Mouse (Mus musculus): ENCODE measurements around the gene Pmfbp1. TPM values are rescaled to one million over a fixed set of nuclear protein-coding genes. Genes with fewer than 3 reads are reported as not detected.

The Pmfbp1 gene
- polyA plus RNA-seq, 1 experiment: not detected

- TF ChIP-seq POLR2A (IDR thresholded peaks at IDR 0.05; ENCODE audit: low read depth, low read length) (no peak), CTCF (IDR thresholded peaks at IDR 0.05; ENCODE audit: extremely low read depth, insufficient read depth, insufficient read length, insufficient replicate concordance) (no peak)
- H3K27ac ChIP-seq (ENCODE audit: insufficient read depth, low read length): no peak overlapping the region
- no peaks in the 10 kb centered on the region for H3K27me3 ChIP-seq (ENCODE audit: control insufficient read depth, insufficient read depth, low read length)
- WGBS: 55% methylated on average over 2 of the region's 2 CpGs
- H3K36me3 ChIP-seq (ENCODE audit: control insufficient read depth, insufficient read depth, low read length): no peaks in the 10 kb centered on the region
- H3K4me1 ChIP-seq (ENCODE audit: control insufficient read depth, insufficient read depth, insufficient read length): no peaks in the 10 kb centered on the region
- no peak for DNase-seq (ENCODE audit: low read depth in 1 of 2, low spot score in 2 of 2)
- no peak overlapping the region for H3K4me3 ChIP-seq (ENCODE audit: extremely low read depth, insufficient read depth, insufficient read length)
Observed at GRCm38 (mm10) chr8:109494601-109495000, 774 bp downstream of the Pmfbp1 start.

GRCm38 (mm10) chr8:109497431-109497830 is 3.6 kb downstream of the Pmfbp1 start:
- no peaks in the 10 kb centered on the region for H3K4me1 ChIP-seq (ENCODE audit: control insufficient read depth, insufficient read depth, insufficient read length)
- DNase-seq (ENCODE audit: low read depth in 1 of 2, low spot score in 2 of 2): no peak
- no peak overlapping the region for H3K27ac ChIP-seq (ENCODE audit: insufficient read depth, low read length)
- H3K4me3 ChIP-seq (ENCODE audit: extremely low read depth, insufficient read depth, insufficient read length): no peak overlapping the region
- 74% methylated on average over 5 of the region's 5 CpGs for WGBS
- H3K36me3 ChIP-seq (ENCODE audit: control insufficient read depth, insufficient read depth, low read length): no peaks in the 10 kb centered on the region
- TF ChIP-seq CTCF (IDR thresholded peaks at IDR 0.05; ENCODE audit: extremely low read depth, insufficient read depth, insufficient read length, insufficient replicate concordance) (no peak), POLR2A (IDR thresholded peaks at IDR 0.05; ENCODE audit: low read depth, low read length) (no peak)
- no peaks in the 10 kb centered on the region for H3K27me3 ChIP-seq (ENCODE audit: control insufficient read depth, insufficient read depth, low read length)

GRCm38 (mm10) chr8:109499009-109499717 is 5.3 kb downstream of the Pmfbp1 start:
- H3K4me3 ChIP-seq (ENCODE audit: extremely low read depth, insufficient read depth, insufficient read length): no peak overlapping the region
- 88% methylated on average over 16 of the region's 16 CpGs for WGBS
- no peaks in the 10 kb centered on the region for H3K27me3 ChIP-seq (ENCODE audit: control insufficient read depth, insufficient read depth, low read length)
- DNase-seq (ENCODE audit: low read depth in 1 of 2, low spot score in 2 of 2): no peak
- no peaks in the 10 kb centered on the region for H3K36me3 ChIP-seq (ENCODE audit: control insufficient read depth, insufficient read depth, low read length)
- no peaks in the 10 kb centered on the region for H3K4me1 ChIP-seq (ENCODE audit: control insufficient read depth, insufficient read depth, insufficient read length)
- TF ChIP-seq POLR2A (IDR thresholded peaks at IDR 0.05; ENCODE audit: low read depth, low read length) (no peak), CTCF (IDR thresholded peaks at IDR 0.05; ENCODE audit: extremely low read depth, insufficient read depth, insufficient read length, insufficient replicate concordance) (no peak)
- H3K27ac ChIP-seq (ENCODE audit: insufficient read depth, low read length): no peak overlapping the region

DNA sequence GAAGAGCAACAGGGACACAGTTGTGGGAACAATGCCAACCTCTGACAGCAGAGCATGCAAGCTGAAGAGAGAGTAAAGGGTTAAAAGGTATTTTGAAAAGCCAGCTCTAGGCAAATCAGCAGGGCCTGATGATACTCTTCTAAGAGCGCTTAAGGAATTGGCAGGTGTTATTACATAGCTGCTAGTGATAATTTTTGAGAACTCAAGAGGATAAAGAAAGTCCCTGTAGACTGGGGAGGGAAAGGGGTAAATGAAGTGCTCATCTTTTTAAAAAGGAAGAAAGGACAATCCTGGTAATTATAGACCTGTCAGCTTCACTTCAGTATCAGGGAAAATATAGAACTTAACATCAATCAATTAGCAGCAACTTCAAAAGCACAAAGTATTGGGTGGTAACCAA is 9.7 kb downstream of the Pmfbp1 start:
- TF ChIP-seq CTCF (IDR thresholded peaks at IDR 0.05; ENCODE audit: extremely low read depth, insufficient read depth, insufficient read length, insufficient replicate concordance) (no peak), POLR2A (IDR thresholded peaks at IDR 0.05; ENCODE audit: low read depth, low read length) (no peak)
- H3K4me1 ChIP-seq (ENCODE audit: control insufficient read depth, insufficient read depth, insufficient read length): no peaks in the 10 kb centered on the region
- no peak overlapping the region for H3K27ac ChIP-seq (ENCODE audit: insufficient read depth, low read length)
- H3K4me3 ChIP-seq (ENCODE audit: extremely low read depth, insufficient read depth, insufficient read length): no peak overlapping the region
- H3K27me3 ChIP-seq (ENCODE audit: control insufficient read depth, insufficient read depth, low read length): no peaks in the 10 kb centered on the region
- WGBS: 80% methylated on average over 1 of the region's 1 CpGs
- DNase-seq (ENCODE audit: low read depth in 1 of 2, low spot score in 2 of 2): no peak
- no peaks in the 10 kb centered on the region for H3K36me3 ChIP-seq (ENCODE audit: control insufficient read depth, insufficient read depth, low read length)

DNA sequence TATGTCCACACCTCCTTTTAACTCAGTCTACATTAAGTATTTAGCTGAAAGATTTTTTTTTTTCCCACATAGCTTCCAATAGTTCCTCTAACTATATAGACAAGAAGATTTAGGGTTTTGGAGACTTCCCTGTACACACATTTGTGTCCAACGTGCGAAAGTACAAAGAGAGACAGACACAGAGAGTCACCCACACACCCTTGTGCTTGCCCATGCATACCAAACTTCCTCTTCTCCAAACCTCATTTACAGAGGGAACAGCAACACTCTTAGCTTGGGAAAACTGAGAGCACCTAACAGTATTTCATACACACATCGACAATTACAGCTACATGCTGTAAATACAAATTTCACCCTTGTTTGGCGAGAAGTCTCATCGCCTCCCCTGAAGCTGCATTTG is 11.7 kb downstream of the Pmfbp1 start:
- DNase-seq (ENCODE audit: low read depth in 1 of 2, low spot score in 2 of 2): no peak
- Histone ChIP-seq H3K27me3 (ENCODE audit: control insufficient read depth, insufficient read depth, low read length) (no peaks in the 10 kb centered on the region), H3K27ac (ENCODE audit: insufficient read depth, low read length) (no peak overlapping the region), H3K4me1 (ENCODE audit: control insufficient read depth, insufficient read depth, insufficient read length) (no peaks in the 10 kb centered on the region), H3K4me3 (ENCODE audit: extremely low read depth, insufficient read depth, insufficient read length) (no peak overlapping the region), H3K36me3 (ENCODE audit: control insufficient read depth, insufficient read depth, low read length) (no peaks in the 10 kb centered on the region)
- 74% methylated on average over 5 of the region's 5 CpGs for WGBS
- no peak for TF ChIP-seq POLR2A (IDR thresholded peaks at IDR 0.05; ENCODE audit: low read depth, low read length)
- TF ChIP-seq CTCF (IDR thresholded peaks at IDR 0.05; ENCODE audit: extremely low read depth, insufficient read depth, insufficient read length, insufficient replicate concordance): no peak

DNA sequence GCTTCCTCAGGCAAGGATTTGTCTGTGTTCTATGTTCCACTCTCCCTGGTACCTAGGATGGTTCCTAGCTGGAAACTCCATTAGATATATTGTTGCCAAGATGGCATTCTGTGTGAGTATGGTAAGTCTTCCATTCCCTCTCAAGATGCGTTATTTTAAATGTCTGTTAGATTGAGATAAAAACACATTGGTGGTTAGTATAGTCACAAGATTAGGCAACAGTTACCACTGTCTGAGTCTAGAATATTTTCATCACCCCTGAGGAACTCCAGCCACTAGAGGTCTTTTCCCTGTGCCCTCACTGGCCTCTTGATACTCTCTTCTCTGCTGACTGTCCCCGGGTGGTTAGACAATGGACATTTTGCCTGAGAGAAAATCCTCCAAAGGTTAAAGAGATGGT is 30.2 kb downstream of the Pmfbp1 start:
- no peak for DNase-seq (ENCODE audit: low read depth in 1 of 2, low spot score in 2 of 2)
- H3K27me3 ChIP-seq (ENCODE audit: control insufficient read depth, insufficient read depth, low read length): no peaks in the 10 kb centered on the region
- no peak overlapping the region for H3K4me3 ChIP-seq (ENCODE audit: extremely low read depth, insufficient read depth, insufficient read length)
- no peaks in the 10 kb centered on the region for H3K4me1 ChIP-seq (ENCODE audit: control insufficient read depth, insufficient read depth, insufficient read length)
- no peaks in the 10 kb centered on the region for H3K36me3 ChIP-seq (ENCODE audit: control insufficient read depth, insufficient read depth, low read length)
- 80% methylated on average over 2 of the region's 2 CpGs for WGBS
- no peak for TF ChIP-seq POLR2A (IDR thresholded peaks at IDR 0.05; ENCODE audit: low read depth, low read length)
- TF ChIP-seq CTCF (IDR thresholded peaks at IDR 0.05; ENCODE audit: extremely low read depth, insufficient read depth, insufficient read length, insufficient replicate concordance): no peak
- H3K27ac ChIP-seq (ENCODE audit: insufficient read depth, low read length): no peak overlapping the region
